Mouse (Mus musculus) cerebellum, adult 9-11 months (tissue): ENCODE data around the gene Ccdc151.
A peak's percentile ranks its signal among the peaks of the same experiment; 100 is the strongest.

ENCODE experiments used
- DNase-seq: peaks from one replicate; pipeline ENCODE4 v3.0.0; 2022

Gene Ccdc151

DNA sequence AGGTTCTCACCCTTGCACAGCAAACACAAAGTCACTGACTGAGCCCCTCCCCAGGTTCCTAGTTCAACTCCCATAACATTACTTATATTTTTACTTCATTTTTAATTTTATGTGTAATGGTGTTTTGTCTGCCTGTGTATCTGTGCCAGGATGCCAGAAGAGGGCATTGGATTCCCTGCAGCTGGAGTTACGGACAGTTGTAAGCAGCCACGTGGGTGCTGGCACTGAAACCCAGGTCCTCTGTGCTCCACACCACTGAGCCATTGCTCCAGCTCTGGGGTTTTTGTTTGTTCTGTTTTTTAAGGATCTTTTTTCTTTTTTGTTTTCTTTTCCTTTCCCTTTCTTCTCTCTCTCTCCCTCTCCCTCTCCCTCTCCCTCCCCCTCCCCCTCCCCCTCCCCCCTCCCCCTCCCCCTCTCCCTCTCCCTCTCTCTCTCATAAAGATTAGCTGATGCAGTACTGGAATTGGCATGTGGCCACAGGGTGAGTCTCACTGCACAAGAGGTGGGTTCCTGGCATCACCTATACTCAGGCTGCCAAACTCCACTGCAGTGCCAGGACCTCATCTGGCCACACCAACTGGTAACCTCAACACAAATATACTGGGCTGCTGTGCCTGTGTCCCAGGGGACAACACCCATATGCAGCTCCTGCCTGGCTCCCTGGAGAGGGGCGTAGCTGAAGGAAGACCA, 6.1 kb downstream of the Ccdc151 start:
- peak; percentile 31 for DNase-seq

DNA sequence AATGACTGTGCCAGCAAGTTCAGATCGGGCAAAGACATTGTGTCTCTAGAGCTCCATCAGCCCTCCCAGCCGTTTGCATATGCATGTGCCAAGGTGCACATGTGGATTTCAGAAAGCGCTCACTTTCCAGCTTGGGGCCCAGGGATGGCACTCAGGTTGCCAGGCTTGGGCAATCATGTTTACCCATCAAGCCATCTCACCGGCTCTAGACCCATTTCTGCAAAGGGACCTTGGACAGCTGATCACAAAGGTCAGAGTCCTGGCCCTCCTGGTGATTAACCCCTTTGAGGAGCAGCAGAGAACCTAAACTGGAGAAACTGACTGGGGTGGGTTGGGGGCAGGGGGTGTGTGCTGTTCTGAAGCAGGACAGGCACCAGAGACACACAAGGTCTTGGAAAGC, 10.2 kb downstream of the Ccdc151 start:
- DNase-seq: no peak

DNA sequence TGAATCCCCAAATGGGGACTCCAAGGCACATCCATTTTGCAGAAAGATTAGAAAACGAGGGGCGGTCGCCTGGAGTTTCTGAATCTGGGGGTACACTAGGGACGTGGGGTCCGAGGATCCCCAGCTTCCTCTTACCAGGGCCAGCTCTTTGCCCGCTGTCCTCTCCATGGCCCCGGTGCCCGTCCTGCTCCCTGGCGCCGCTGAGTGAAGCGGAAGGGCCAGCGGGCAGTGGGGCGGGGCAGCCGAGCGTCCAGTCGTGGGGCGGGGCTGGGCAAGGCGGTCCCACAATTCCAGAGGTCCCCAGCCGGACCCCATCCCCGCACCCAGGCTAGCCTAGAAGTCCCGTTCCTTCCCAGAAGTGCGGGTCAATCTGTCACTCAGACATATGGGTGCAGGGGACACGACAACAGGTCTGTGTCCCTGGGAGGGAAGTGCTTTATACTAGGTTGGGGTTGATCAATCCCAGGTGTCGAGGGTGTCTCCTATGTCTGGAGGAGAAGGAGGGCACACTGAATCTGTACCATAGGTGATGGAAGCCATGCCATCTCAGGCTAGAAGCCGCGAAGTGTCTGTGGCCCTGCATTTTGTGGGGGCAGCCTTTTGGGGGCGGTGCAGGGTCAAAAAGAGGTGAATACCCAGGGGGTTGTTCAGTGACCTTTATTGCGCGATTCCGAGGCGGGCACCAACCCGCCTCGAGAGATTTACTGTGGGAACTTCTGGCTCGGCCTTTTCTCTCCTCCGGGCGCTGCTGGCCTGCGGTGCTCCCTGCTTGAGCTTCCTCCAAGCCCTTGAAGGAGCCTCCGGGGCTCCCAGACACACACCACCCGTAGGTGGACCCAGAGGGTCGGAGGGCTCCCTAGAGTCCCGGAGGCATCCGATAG, 13.0 kb downstream of the Ccdc151 start, which contains the start of gene Rgl3:
TSS of gene Rgl3 (minus strand) at position 217 of the 881 bp plus-strand sequence.
- DNase-seq: peak; percentile 82

DNA sequence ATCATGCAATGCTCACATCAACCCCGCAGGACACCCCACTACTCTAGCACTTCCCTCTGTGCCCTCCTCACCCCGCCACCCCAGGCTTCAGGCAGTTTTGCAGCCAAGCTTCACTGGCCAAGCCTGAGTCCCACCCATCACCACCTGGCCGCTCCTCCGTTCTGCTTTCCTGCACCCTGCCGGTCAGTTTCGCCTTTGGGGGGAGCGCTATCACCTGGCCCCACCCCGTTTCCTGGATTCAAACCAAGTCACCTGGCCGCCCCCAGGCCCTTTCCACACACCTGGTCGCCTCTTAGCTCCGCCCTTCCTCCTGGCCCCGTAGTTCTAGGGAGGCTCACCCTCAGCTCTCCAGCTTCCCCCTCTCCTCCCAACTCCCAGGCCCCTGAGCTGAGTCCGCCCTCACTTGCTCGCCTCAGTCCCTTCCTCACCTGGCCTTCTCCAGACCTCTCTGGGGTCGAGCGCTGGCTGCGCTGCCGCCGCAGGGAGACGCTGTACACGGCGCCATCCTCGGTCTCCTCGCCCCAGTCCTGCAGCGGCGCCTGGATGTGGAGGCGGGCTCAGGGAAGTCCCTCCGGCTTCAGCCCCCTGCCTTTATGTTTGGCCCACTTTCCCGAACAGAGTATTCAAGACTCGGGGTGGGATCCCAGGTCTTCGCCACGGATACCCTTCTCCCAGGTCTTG, 13.9 kb downstream of the Ccdc151 start:
- DNase-seq: peak; percentile 83

DNA sequence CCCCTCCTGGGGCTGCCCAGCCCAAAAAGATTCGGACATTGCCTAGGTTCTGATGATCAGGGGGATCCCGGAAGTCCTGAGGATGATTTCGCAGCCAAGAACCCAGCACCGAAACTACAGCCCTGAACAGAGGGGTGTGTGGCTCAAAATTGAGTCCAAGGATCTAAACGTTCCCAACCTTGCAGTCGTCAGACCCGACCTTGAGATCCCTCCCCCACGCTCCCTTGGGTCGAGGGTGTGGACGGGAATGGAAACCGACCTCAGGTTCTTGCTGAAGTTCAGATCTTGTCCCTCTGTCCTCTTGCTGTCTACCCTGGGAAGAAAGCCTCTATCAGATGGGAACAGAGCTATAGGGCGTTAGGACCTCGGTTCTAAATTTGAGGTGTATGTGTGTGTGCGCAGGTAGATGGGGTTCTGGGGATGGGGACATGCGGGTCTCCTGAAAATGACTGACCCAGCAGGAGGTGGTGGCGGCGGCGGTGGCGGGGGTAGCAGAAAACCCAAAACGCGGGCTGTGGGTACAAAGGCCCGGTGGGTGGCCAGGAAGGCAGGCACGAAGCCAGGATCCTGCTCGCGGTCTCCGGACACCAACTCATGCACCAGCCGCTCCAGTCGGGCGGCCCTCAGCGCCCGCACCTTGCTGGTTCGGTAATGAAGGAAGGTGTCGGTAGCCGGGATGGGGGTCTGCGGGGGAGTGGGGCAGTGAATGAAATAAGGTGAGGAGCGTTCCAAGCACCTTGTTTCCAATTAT, 14.7 kb downstream of the Ccdc151 start:
- DNase-seq: peak; percentile 79

DNA sequence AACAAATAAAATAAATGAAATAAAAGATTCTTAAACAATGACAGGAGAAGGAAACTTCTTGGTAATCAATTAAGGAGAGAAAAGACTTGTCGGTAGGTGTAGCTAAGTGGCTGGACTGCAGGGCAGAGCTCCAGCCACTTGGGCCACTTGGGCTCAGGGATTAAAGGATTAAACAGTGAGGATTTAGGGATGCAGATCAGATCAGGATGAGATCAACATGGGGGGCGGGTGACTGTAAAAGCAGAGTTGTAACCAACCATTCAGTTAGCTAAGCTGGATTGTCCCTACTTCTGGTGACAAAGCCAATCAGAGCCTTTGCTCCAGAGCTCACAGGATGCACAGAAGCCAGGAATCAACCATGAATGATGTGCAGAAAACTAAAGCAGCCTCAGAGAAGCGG, 18.5 kb downstream of the Ccdc151 start:
- DNase-seq: no peak

DNA sequence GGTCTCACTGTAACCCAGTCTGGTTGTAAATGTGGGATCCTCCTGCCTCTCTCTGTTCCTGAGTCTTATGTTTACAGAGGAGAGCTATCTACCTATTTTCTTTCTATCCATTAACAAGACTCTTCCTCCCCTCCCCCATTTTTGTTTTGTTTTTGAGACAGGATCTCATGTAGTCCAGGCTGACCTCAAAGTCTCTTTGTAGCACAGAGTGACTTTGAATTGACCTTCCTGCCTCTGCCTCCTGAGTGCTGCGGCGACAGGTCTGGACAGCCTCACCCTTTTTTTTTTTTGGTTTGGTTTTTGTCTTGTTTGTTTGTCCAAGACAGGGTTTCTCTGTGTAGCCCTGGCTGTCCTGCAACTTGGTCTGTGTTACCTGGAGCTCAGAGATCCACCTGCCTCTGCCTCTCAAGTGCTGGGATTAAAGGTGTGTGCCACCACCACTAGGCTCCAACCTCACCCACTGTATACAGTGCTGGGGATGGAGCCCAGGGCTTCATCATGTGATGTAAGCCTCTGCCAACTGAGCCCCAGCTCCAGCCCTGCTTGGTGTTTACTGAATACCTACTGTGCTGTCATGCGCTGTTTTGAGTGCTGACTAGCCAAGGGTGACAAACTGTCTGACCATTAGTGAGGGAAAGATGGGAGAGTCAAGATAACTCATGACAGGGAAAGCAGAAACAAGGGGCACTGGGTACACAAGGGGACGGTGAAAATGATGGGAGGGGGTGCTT, 23.9 kb downstream of the Ccdc151 start:
- DNase-seq: no peak

DNA sequence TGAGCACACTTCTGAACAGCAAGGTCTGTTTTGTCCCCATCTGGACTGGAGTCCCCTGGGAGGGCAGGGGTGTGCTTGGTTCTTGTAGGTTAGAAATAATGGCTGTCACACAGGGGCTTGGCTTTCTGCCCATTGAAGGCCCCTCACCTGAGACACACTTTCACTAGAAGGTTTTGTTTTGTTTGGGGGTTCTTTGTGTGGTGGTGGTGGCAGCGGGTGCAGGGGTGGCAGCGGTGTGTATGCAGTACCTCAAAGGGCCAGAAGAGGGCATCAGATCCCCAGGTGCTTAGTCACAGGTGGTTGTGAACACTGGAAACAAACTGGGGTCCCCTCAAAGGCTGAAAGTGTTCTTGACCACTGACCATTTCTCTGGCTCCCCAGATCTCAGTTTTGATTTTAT, 24.5 kb downstream of the Ccdc151 start:
- DNase-seq: peak; percentile 56

DNA sequence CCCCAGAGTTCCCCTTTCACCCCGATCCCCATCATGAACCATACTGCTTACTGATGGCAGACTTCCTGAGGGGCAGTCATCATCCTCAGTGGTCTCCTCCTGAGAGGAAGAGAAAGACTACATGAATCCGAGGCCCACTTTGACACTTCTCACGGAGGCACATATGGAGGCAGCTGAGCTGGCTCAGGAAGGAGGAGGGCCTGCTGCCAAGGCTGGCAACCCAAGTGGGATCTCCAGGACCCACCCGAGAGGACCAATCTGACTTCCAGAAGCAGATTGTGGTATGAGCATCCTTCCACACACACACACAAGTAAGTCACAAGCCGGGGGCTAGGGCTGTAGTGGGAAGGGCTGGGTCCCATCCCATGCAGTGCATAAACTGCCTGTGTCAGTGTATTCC, 25.1 kb downstream of the Ccdc151 start:
- DNase-seq: no peak

DNA sequence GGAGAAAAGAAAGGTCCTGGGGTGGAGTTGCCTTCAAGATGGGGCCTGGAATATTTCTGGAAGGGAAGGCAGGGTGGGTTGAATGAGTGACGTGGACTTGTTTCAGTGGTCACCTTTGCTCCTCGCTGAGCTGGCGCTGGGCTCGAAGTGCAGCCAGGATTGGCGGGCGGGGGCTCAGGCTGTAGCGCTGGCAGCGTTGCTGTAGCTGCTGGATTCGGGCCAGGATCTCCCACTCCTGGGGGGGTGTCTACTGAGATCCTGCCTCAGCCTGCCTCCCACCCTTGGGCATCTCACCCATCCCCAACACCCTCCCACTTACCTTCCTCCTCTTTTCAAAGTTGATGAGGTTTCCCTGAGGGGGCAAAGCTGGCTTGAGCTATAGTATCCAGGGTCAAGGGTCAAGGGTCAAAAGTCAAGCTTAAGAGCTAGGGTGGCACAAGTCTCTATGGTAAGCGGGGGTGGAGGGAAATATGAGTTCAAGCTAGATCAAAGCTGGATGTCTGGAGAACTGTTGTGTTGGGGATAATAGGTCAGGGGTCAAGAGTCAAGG, 25.7 kb downstream of the Ccdc151 start:
- DNase-seq: no peak

DNA sequence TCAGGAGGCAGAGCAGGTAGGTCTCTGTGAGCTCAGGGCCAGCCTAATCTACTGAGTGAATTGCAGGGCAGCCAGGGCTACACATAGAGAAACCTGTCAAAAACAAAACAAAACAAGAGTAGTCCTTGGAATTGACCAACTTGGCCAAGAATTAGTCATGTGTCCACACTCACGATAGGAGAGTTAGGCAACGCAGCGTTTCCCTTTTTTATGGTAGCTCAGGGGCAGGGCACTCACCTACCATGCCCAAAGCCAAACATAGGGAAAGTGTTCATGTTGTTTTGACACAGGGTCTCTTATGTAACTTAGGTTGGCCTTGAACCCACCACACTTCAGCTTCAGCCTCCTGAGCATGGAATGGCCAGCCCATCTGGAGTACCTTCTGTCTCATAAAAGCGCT, 33.1 kb downstream of the Ccdc151 start:
- no peak for DNase-seq

DNA sequence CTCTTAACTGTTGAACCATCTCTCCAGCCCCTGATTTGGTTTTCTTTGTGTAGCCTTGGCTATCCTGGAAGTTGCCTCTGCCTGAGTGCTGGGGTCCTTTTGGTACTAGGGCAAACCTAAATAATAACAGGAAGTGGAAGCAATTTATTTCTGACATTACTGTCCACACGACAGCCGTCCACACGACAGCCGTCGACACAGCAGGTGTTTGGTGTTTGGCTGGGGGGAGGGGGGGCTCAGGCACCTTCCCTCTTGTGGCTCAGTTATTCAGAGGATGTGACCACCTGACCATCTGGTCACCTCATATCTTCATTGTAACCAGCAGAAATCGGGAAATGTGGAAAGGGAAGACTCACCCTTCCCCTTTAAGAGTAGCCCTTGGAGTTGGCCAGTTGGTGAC, 33.6 kb downstream of the Ccdc151 start:
- no peak for DNase-seq

DNA sequence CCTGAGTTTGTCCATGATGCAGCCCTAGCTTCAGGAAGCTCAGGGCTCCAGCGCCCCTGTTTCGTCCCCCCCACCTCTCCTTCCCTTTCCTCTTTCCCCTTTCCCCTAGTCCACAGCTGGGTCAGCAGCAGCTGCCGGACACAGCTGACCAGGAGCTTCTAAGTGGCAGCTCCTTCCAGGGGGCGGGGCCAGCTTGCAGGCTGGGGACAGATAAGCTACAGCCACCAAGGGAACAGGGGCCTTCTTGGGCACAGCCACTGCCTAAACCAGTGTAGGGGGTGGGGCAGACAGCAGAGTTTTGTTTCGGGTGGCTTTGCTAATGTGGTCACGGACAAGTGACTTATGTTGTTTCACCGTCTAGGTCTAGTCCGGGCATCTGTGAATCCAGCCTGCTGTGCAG, 39.0 kb downstream of the Ccdc151 start, which contains the start of gene Epor:
TSS of gene Epor (minus strand) at position 90 of the 400 bp plus-strand sequence.
- DNase-seq: peak; percentile 55

DNA sequence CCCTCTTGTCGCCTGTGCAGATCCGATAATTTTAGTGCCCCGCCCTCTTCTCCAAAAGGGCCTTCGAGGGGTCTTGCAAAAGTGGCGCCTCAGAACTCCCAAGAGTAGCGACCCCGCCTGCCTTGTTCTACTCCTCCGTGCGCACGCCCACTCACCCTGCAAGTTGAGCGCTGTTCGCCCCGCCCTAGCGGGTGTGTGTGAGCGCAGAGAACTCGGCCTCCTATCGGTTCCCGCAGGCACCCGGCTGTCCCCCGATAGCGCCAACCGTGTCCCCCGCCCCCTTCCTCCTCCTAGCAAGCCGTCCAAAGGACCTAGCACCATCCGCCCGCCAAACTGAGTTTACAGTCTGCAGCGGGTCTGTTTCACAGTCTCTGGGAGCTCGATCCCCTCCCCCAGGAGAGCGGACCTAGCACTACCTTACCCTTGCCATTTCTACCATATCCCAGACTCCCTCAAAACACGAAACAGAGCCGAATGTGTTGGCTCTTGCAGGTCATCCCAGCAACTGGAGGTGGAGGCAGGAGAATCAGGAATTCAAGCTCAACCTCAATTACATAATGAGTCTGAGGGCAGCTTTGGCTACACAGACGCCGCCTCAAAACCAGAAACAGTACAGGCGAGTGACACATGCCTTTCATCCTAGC, 39.9 kb downstream of the Ccdc151 start:
- peak; percentile 79 for DNase-seq

DNA sequence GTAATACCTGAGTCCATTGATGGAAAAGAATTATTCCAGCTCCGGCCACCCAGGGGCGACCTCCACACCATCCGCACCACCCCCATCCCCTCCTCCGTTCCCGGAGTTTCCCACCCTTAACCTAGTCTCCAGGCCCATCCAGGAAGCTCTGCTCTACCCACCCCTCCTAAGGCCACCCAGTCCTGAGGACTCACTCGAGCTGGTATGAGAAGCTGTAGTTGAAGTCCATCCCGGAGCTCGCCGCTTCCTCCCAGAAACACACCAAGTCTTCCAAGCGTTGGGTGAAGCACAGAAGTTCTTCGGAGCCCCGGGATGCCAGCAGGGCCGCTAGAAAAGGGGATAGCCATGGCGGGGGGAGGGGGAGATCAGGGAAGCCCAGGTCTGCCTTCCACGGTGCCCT, 40.4 kb downstream of the Ccdc151 start:
- no peak for DNase-seq

DNA sequence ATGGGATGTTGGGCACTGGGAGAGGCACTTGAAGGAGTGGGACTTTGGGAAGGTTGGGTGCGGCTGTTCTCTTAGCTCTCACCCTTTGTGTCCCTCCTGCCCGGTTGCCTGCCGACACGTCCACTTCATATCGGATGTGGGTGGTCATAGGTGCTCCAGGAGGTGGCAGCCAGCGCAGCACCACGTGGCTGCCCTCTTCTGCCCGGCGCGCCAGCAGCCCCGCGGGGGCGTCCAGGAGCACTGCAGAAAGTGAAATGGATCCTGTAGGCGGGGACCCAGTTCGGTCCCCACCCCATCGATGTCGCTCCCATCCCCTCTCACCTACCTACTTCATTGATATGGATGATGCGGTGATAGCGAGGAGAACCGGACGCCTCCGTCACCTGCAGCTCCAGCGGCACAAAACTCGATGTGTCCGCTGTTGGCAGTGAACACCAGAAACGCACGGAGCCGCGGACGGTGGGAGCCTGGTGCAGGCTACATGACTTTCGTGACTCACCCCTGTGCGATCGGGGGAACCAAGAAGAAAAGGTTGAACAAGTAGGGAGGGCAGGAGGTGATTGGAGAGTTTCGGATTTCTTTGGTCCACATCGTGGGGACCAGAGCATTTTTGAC, 41.0 kb downstream of the Ccdc151 start:
- DNase-seq: peak; percentile 50

DNA sequence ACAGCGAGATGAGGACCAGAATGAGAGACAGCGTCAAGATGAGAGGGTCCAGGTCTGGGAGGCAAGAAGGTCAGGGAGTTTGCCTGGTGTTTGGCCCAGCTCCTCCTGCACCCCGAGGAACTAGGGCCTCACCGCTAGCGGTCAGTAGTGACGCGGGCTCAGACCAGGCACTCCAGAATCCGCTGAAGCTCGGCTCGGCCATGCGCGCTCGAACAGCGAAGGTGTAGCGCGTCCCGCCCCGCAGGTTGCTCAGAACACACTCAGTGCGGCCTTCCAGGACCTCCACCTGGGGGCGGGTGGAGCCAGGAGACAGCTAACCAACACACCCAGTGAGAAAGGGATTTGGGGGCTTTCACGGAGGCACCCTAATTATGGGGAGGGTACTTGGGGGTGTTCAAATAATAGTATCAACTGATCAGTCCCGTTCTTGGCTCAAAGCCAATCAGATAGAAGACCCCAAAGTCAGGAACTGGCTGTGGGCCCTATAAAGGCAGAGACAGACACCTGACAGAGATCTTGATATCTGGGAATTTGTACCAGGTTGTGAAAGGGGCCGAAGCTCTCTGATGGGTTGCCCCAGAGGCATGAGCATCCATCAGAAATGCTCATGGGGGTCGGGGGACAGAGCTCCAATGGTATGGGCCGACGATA, 41.8 kb downstream of the Ccdc151 start:
- peak; percentile 60 for DNase-seq

DNA sequence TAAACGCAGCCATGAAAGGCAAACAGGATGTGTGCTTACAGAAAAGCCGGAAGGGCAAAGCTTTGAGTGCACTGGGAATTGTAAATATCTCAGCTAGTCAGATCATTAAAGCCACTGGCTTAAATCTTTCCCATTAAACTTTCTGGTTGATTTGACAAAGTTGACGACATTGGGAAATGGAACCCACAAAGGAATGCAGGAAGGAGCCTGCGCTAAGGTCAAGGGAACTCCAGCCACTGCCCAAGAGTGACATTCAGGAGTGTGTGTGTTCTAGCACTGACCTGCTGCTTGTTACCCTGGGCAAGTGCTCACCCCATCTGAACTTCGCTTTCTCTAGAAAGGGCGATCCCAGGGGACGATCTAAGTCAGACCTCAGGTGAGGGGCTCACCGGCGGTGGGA, 42.3 kb downstream of the Ccdc151 start:
- no peak for DNase-seq

DNA sequence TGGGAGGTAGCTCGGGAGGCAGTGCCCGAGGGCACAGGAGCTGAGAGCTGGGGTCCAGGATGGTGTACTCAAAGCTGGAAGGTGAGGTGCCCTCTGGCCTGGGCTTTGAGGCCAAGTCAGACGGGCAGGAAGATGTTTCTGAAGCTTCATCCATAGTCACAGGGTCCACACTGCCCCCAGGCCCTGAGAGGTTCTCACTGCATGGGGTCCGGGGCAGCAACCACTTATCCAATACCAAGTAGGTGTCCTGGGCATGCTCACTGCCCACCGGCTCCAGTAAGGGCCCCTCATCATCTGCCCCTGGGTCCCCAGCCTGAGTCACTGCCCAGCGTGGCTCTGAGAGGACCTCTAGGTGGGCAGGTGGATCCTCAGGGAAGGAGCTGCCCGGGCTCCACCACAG, 43.2 kb downstream of the Ccdc151 start:
- DNase-seq: peak; percentile 54

DNA sequence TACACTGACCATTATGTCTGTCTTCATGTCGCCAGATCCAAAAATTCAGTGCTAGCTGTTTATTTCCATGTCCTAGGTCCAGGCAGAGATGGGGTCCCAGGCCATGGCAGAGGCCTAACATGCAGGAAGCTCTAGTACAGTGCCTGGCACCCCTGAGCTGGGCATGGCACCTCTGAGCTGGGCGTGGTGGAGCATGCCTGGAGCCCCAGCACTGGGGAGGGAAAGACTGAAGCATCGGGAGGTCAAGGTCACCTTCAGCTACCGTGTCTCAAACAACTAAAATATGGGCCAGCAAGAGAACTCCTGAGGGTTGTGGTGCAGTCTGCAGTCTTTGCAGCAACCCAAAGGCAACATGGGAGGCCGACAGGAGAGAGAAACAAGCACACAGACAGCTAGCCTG, 44.1 kb downstream of the Ccdc151 start:
- no peak for DNase-seq
